Mouse (Mus musculus): Measurements from ENCODE around the gene Ctcfl. TPM values are rescaled to one million over a fixed set of nuclear protein-coding genes. Genes with fewer than 3 reads are reported as not detected.
A peak's percentile ranks its signal among the peaks of the same experiment; 100 is the strongest.
"Not testable (repeated sequence)": the region's sequence is repeated elsewhere in the genome, so short reads cannot be mapped to it uniquely, and the experiment has no call there.

The Ctcfl gene
- polyA plus RNA-seq, 1 experiment from 2014 or later, result 0.08 TPM

DNA sequence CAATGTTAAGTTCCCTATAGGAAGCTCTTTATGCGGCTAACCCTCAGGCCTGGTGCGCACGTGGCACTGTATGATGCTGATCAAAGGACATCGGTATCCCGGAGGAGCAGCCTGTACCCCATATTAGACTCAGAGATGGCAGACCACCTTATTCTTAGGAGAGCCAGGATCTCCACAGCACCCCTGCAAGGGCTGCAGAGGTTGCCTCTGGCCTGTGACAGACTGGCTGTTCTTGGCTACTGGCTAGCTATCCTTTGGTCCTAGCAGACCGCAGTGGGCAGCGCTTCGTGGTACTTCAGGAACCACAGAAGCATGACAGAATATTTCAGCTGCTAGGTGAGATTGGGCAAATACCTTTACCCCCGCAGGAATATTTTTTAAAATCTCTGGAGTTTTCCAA lies 12.9 kb downstream of the Ctcfl start:
- no peak for ATAC-seq
- Histone ChIP-seq H3K36me3 (ENCODE audit: control insufficient read depth, insufficient read depth, low read length) (no peaks in the 10 kb centered on the region), H3K27me3 (replicated peaks; ENCODE audit: control insufficient read depth, insufficient read depth, low read length) (0 out of 2 replicates have a peak, but pooled peaks cover 3% of the 10 kb centered on the region), H3K4me1 (ENCODE audit: control insufficient read depth, insufficient read depth, low read depth, low read length) (no peaks in the 10 kb centered on the region), H3K4me2 (ENCODE audit: low read length) (no peak overlapping the region), H3K4me3 (ENCODE audit: low read length) (no peak overlapping the region), H3K9me3 (ENCODE audit: control insufficient read depth, low read length) (no peaks in the 10 kb centered on the region), H3K9ac (ENCODE audit: low read depth, low read length) (no peak overlapping the region), H3K27ac (ENCODE audit: low read depth, low read length) (no peak overlapping the region)
- 81% methylated on average over 9 of the region's 9 CpGs for WGBS

DNA sequence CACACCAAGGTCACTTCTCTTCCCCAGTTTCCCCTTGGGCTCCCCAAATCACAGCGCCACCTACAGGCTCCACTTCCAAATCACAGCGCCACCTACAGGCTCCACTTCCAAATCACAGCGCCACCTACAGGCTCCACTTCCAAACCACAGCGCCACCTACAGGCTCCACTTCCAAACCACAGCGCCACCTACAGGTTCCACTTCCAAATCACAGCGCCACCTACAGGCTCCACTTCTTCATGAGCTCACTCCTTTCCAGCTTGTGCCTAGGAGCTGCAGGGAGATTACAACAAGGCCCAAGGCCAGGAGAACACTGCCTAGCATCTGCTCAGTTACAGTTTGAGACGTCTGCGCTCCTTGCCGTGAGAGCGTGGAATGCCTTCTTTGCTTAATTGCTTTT lies 22.0 kb downstream of the Ctcfl start:
- WGBS, result 95% methylated on average over 10 of the region's 10 CpGs

GRCm38 (mm10) chr2:173089437-173089836 lies 29.9 kb downstream of the Ctcfl start:
- peak; percentile 76 for ATAC-seq
- H3K4me1 ChIP-seq (ENCODE audit: control insufficient read depth, insufficient read depth, low read depth, low read length), result no peaks in the 10 kb centered on the region

More for the DNA sequence above, 22.0 kb downstream of the Ctcfl start:
- H3K27ac ChIP-seq (ENCODE audit: low read depth, low read length); H3K27me3 ChIP-seq (replicated peaks; ENCODE audit: control insufficient read depth, insufficient read depth, low read length); H3K4me2 ChIP-seq (ENCODE audit: low read length); ATAC-seq; H3K36me3 ChIP-seq (ENCODE audit: control insufficient read depth, insufficient read depth, low read length); H3K4me3 ChIP-seq (ENCODE audit: low read length); H3K9ac ChIP-seq (ENCODE audit: low read depth, low read length); H3K9me3 ChIP-seq (ENCODE audit: control insufficient read depth, low read length); H3K4me1 ChIP-seq (ENCODE audit: control insufficient read depth, insufficient read depth, low read depth, low read length): not testable (repeated sequence)

GRCm38 (mm10) chr2:173087405-173087804 lies 31.9 kb downstream of the Ctcfl start:
- Histone ChIP-seq H3K27ac (ENCODE audit: low read depth, low read length) (no peak overlapping the region), H3K36me3 (ENCODE audit: control insufficient read depth, insufficient read depth, low read length) (no peaks in the 10 kb centered on the region), H3K9me3 (ENCODE audit: control insufficient read depth, low read length) (no peaks in the 10 kb centered on the region), H3K27me3 (replicated peaks; ENCODE audit: control insufficient read depth, insufficient read depth, low read length) (no peaks in the 10 kb centered on the region), H3K4me3 (ENCODE audit: low read length) (no peak overlapping the region), H3K9ac (ENCODE audit: low read depth, low read length) (no peak overlapping the region; the same call in 1 of the 2 replicates), H3K4me2 (ENCODE audit: low read length) (no peak overlapping the region), H3K4me1 (ENCODE audit: control insufficient read depth, insufficient read depth, low read depth, low read length) (no peaks in the 10 kb centered on the region)
- no peak for ATAC-seq
- WGBS, result 56% methylated on average over 13 of the region's 13 CpGs

More at GRCm38 (mm10) chr2:173089437-173089836, 29.9 kb downstream of the Ctcfl start:
- no peaks in the 10 kb centered on the region for H3K36me3 ChIP-seq (ENCODE audit: control insufficient read depth, insufficient read depth, low read length)
- no peak overlapping the region for H3K27ac ChIP-seq (ENCODE audit: low read depth, low read length)
- no peak overlapping the region for H3K9ac ChIP-seq (ENCODE audit: low read depth, low read length)
- H3K27me3 ChIP-seq (replicated peaks; ENCODE audit: control insufficient read depth, insufficient read depth, low read length), result no peaks in the 10 kb centered on the region
- H3K4me3 ChIP-seq (ENCODE audit: low read length), result no peak overlapping the region
- WGBS, result 19% methylated on average over 6 of the region's 6 CpGs
- H3K9me3 ChIP-seq (ENCODE audit: control insufficient read depth, low read length), result no peaks in the 10 kb centered on the region
- H3K4me2 ChIP-seq (ENCODE audit: low read length), result no peak overlapping the region

GRCm38 (mm10) chr2:173085763-173086162 lies 33.6 kb downstream of the Ctcfl start:
- 87% methylated on average over 9 of the region's 9 CpGs for WGBS
- no peak for ATAC-seq

DNA sequence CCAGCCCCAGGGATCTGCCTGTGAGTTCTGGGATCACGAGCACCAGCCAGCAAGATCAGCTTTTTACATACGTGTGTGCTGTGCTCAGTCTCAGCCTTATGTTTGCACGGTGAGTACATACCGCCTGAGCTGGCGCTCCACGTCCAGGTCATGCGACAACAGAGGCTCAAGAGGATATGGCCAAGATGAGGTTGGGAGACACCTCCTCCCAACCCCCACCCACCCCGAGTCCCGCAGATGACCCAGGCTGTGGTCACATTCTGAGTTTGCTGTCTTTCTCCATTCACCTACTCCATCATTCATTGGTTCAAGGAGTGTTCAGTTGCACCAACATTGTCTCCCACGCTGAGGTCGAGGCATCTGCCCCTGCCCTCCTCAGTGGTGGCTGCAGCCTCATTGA lies 34.5 kb downstream of the Ctcfl start:
- no peaks in the 10 kb centered on the region for H3K4me1 ChIP-seq (ENCODE audit: control insufficient read depth, insufficient read depth, low read depth, low read length)
- H3K27me3 ChIP-seq (replicated peaks; ENCODE audit: control insufficient read depth, insufficient read depth, low read length), result no peaks in the 10 kb centered on the region; the same call in 1 of the 2 replicates
- H3K27ac ChIP-seq (ENCODE audit: low read depth, low read length), result no peak overlapping the region
- no peaks in the 10 kb centered on the region for H3K9me3 ChIP-seq (ENCODE audit: control insufficient read depth, low read length)
- H3K9ac ChIP-seq (ENCODE audit: low read depth, low read length), result no peak overlapping the region
- no peak overlapping the region for H3K4me2 ChIP-seq (ENCODE audit: low read length)
- H3K4me3 ChIP-seq (ENCODE audit: low read length), result no peak overlapping the region
- ATAC-seq, result no peak
- H3K36me3 ChIP-seq (ENCODE audit: control insufficient read depth, insufficient read depth, low read length), result no peaks in the 10 kb centered on the region
- WGBS, result 95% methylated on average over 11 of the region's 11 CpGs

More at GRCm38 (mm10) chr2:173085763-173086162, 33.6 kb downstream of the Ctcfl start:
- Histone ChIP-seq H3K4me1 (ENCODE audit: control insufficient read depth, insufficient read depth, low read depth, low read length) (no peaks in the 10 kb centered on the region), H3K9me3 (ENCODE audit: control insufficient read depth, low read length) (no peaks in the 10 kb centered on the region), H3K27ac (ENCODE audit: low read depth, low read length) (no peak overlapping the region), H3K27me3 (replicated peaks; ENCODE audit: control insufficient read depth, insufficient read depth, low read length) (no peaks in the 10 kb centered on the region), H3K36me3 (ENCODE audit: control insufficient read depth, insufficient read depth, low read length) (no peaks in the 10 kb centered on the region), H3K4me3 (ENCODE audit: low read length) (no peak overlapping the region), H3K9ac (ENCODE audit: low read depth, low read length) (no peak overlapping the region), H3K4me2 (ENCODE audit: low read length) (no peak overlapping the region)

GRCm38 (mm10) chr2:173083712-173084475 lies 35.4 kb downstream of the Ctcfl start:
- Histone ChIP-seq H3K27ac (ENCODE audit: low read depth, low read length) (no peak overlapping the region), H3K27me3 (replicated peaks; ENCODE audit: control insufficient read depth, insufficient read depth, low read length) (no peaks in the 10 kb centered on the region; the same call in 1 of the 2 replicates), H3K4me1 (ENCODE audit: control insufficient read depth, insufficient read depth, low read depth, low read length) (no peaks in the 10 kb centered on the region), H3K4me2 (ENCODE audit: low read length) (no peak overlapping the region), H3K4me3 (ENCODE audit: low read length) (no peak overlapping the region), H3K36me3 (ENCODE audit: control insufficient read depth, insufficient read depth, low read length) (no peaks in the 10 kb centered on the region), H3K9me3 (ENCODE audit: control insufficient read depth, low read length) (no peaks in the 10 kb centered on the region), H3K9ac (ENCODE audit: low read depth, low read length) (no peak overlapping the region)
- ATAC-seq, result no peak
- WGBS, result 19% methylated on average over 13 of the region's 13 CpGs

- no peak overlapping the region for H3K9ac ChIP-seq (ENCODE audit: low read depth, low read length)
- no peaks in the 10 kb centered on the region for H3K9me3 ChIP-seq (ENCODE audit: control insufficient read depth, low read length)
- no peak overlapping the region for H3K4me2 ChIP-seq (ENCODE audit: low read length)
- H3K36me3 ChIP-seq (ENCODE audit: control insufficient read depth, insufficient read depth, low read length), result no peaks in the 10 kb centered on the region
- WGBS, result 81% methylated on average over 9 of the region's 9 CpGs
- H3K4me1 ChIP-seq (ENCODE audit: control insufficient read depth, insufficient read depth, low read depth, low read length), result no peaks in the 10 kb centered on the region
- no peaks in the 10 kb centered on the region; the same call in 1 of the 2 replicates for H3K27me3 ChIP-seq (replicated peaks; ENCODE audit: control insufficient read depth, insufficient read depth, low read length)
- no peak overlapping the region for H3K27ac ChIP-seq (ENCODE audit: low read depth, low read length)
- no peak for ATAC-seq
- no peak overlapping the region for H3K4me3 ChIP-seq (ENCODE audit: low read length)
These were observed 36.2 kb downstream of the Ctcfl start for GRCm38 (mm10) chr2:173083106-173083505.

DNA sequence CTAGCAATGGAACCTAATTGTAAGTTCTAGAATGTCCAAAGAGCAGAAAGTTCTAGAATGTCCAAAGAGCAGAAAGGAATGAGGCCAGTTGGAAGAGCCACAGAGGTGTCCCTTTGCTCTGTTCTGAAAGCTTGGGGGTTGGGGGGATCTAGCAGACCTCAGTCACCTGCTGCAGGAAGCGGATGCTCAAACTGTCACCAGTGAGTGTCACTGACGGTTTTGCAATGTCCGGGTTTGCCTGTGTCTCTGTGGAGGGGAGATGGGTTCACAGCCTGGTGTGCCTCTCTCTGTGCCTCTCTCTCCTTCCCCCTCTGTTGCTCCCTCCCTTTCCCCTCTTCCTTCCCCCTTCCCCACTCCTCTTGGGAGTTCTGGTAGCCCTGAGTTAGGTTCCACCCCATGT lies 36.6 kb downstream of the Ctcfl start:
- Histone ChIP-seq H3K9me3 (ENCODE audit: control insufficient read depth, low read length) (no peaks in the 10 kb centered on the region), H3K36me3 (ENCODE audit: control insufficient read depth, insufficient read depth, low read length) (no peaks in the 10 kb centered on the region), H3K27ac (ENCODE audit: low read depth, low read length) (no peak overlapping the region), H3K4me2 (ENCODE audit: low read length) (no peak overlapping the region), H3K27me3 (replicated peaks; ENCODE audit: control insufficient read depth, insufficient read depth, low read length) (no peaks in the 10 kb centered on the region; the same call in 1 of the 2 replicates), H3K9ac (ENCODE audit: low read depth, low read length) (no peak overlapping the region), H3K4me3 (ENCODE audit: low read length) (no peak overlapping the region), H3K4me1 (ENCODE audit: control insufficient read depth, insufficient read depth, low read depth, low read length) (no peaks in the 10 kb centered on the region)
- no peak for ATAC-seq
- 78% methylated on average over 3 of the region's 3 CpGs for WGBS
